Mouse (Mus musculus): ENCODE data around the gene Papss2. TPM values are rescaled to one million over a fixed set of nuclear protein-coding genes. Genes with fewer than 3 reads are reported as not detected.

Gene Papss2
- 2.1 and 3.2 TPM in 2 replicates for polyA plus RNA-seq (2015; fragmentation: Nextera tagmentation; extraction: Ambion mirVana)

DNA sequence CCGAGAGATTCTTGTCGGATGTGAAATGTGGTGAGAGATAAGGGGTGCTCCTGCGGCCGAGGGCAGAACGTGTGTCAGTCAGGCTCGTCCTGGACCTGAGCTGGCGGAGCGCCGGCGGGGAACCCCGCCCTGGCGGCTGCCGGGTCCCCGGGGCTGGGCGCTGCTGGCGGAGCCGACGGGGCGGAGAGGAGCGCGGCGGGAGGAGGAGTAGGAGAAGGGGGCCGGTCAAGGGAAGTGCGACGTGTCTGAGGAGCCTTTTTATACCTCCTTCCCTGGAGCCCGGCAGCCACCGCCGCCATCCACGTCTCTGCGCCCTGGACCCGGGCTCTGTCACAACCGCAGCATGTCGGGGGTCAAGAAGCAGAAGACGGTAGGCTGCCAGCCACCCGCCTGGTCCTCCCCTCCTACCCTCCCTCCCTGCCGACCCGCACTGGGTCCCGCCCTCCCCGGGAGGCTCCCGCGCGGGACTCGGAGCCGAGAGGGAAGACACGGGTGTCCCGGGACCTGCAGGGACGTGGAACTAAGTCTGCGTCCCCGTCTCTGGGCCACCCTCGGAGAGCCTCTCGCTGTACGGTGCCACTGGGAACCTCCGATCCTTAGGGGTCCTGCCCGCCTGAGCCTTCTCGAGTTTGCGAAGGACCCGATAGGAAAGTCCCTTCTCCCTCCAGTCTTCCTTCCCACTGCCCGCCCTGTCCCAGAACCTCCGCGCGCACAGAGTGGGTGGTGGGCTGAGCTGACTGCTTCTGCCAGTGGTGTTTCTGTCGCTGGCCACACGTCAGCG lies at the start of gene Papss2:
Papss2 (plus strand) TSS at position 285 of the 781 bp plus-strand sequence.
- peaks cover 39% of the 10 kb centered on the region for H3K27me3 ChIP-seq
- no peaks in the 10 kb centered on the region for H3K36me3 ChIP-seq
- DNase-seq (peak; percentile 24), ATAC-seq (ENCODE audit: low read depth) (peak; percentile 71)
- WGBS (ENCODE audit: insufficient replicate concordance), result 1% methylated on average over 62 of the region's 64 CpGs
- no peaks in the 10 kb centered on the region for H3K9me3 ChIP-seq (replicated peaks)
- peak within 1 kb of the TSS; percentile 63 for H3K4me3 ChIP-seq (replicated peaks)
- peak within 1 kb of the TSS; percentile 60 for H3K9ac ChIP-seq
- peak within 1 kb of the TSS; percentile 76 for H3K4me2 ChIP-seq
- no peak within 1 kb of the TSS for H3K27ac ChIP-seq
- H3K4me1 ChIP-seq (replicated peaks), result peaks cover 7% of the 10 kb centered on the region; the same call in 1 of the 2 replicates

DNA sequence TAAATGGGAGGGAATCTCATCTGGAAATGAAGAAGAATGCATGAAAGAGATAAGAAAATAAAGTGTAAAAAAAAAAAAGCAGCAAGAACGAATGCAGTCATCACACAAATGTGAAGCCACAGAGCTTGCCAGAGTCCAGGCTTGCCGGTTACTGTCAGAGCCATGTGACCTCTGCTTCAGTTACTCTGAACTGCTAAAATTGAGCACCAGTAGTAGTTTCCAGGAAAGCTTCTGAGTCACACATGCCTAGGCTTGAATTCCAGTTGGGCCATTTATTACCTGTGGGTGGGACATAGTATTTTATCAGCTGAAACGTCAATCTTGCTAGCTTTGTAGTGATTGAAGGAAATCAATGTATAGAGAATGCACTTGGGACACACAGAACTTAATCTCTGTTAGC lies 48.2 kb upstream of the Papss2 start:
- H3K27me3 ChIP-seq, result no peaks in the 10 kb centered on the region
- H3K4me3 ChIP-seq (replicated peaks), result no peak overlapping the region
- no peak overlapping the region for H3K4me2 ChIP-seq
- WGBS (ENCODE audit: insufficient replicate concordance), result 44% methylated on average over 3 of the region's 3 CpGs
- no peaks in the 10 kb centered on the region for H3K9me3 ChIP-seq (replicated peaks)
- no peaks in the 10 kb centered on the region for H3K36me3 ChIP-seq
- 0 out of 2 replicates have a peak, but pooled peaks cover 3% of the 10 kb centered on the region for H3K4me1 ChIP-seq (replicated peaks)
- DNase-seq (no peak), ATAC-seq (ENCODE audit: low read depth) (no peak)
- H3K9ac ChIP-seq, result no peak overlapping the region
- H3K27ac ChIP-seq, result no peak overlapping the region

GRCm38 (mm10) chr19:32548202-32548601 lies 47.4 kb upstream of the Papss2 start:
- no peak overlapping the region for H3K27ac ChIP-seq
- 0 out of 2 replicates have a peak, but pooled peaks cover 3% of the 10 kb centered on the region for H3K4me1 ChIP-seq (replicated peaks)
- H3K9ac ChIP-seq, result no peak overlapping the region
- no peaks in the 10 kb centered on the region for H3K27me3 ChIP-seq
- no peaks in the 10 kb centered on the region for H3K9me3 ChIP-seq (replicated peaks)
- no peaks in the 10 kb centered on the region for H3K36me3 ChIP-seq
- no peak overlapping the region for H3K4me3 ChIP-seq (replicated peaks)
- 78% methylated on average over 15 of the region's 15 CpGs for WGBS (ENCODE audit: insufficient replicate concordance)
- DNase-seq, result no peak
- H3K4me2 ChIP-seq, result no peak overlapping the region
- no peak for ATAC-seq (ENCODE audit: low read depth)

- 66% methylated on average over 5 of the region's 5 CpGs for WGBS (ENCODE audit: insufficient replicate concordance)
- 0 out of 2 replicates have a peak, but pooled peaks cover 3% of the 10 kb centered on the region for H3K4me1 ChIP-seq (replicated peaks)
- H3K9ac ChIP-seq, result no peak overlapping the region
- no peaks in the 10 kb centered on the region for H3K9me3 ChIP-seq (replicated peaks)
- no peak for DNase-seq
- ATAC-seq (ENCODE audit: low read depth), result no peak
- no peak overlapping the region for H3K4me2 ChIP-seq
- no peak overlapping the region for H3K27ac ChIP-seq
- no peaks in the 10 kb centered on the region for H3K27me3 ChIP-seq
- H3K36me3 ChIP-seq, result no peaks in the 10 kb centered on the region
- no peak overlapping the region for H3K4me3 ChIP-seq (replicated peaks)
These were observed 45.1 kb upstream of the Papss2 start for GRCm38 (mm10) chr19:32550446-32550845.

GRCm38 (mm10) chr19:32551442-32551841 lies 44.1 kb upstream of the Papss2 start:
- Histone ChIP-seq H3K27me3 (no peaks in the 10 kb centered on the region), H3K36me3 (no peaks in the 10 kb centered on the region), H3K4me2 (no peak overlapping the region), H3K4me3 (replicated peaks) (no peak overlapping the region), H3K4me1 (replicated peaks) (0 out of 2 replicates have a peak, but pooled peaks cover 3% of the 10 kb centered on the region), H3K27ac (no peak overlapping the region), H3K9ac (no peak overlapping the region), H3K9me3 (replicated peaks) (no peaks in the 10 kb centered on the region)
- ATAC-seq (ENCODE audit: low read depth) (no peak), DNase-seq (no peak)
- WGBS (ENCODE audit: insufficient replicate concordance), result 49% methylated on average over 3 of the region's 3 CpGs

- no peaks in the 10 kb centered on the region for H3K36me3 ChIP-seq
- DNase-seq, result no peak
- no peaks in the 10 kb centered on the region for H3K9me3 ChIP-seq (replicated peaks)
- H3K27me3 ChIP-seq, result no peaks in the 10 kb centered on the region
- 0 out of 2 replicates have a peak, but pooled peaks cover 3% of the 10 kb centered on the region for H3K4me1 ChIP-seq (replicated peaks)
- H3K4me3 ChIP-seq (replicated peaks), result no peak overlapping the region
- ATAC-seq (ENCODE audit: low read depth), result no peak
- H3K9ac ChIP-seq, result no peak overlapping the region
- no peak overlapping the region for H3K27ac ChIP-seq
- no peak overlapping the region for H3K4me2 ChIP-seq
- WGBS (ENCODE audit: insufficient replicate concordance), result 36% methylated on average over 1 of the region's 1 CpGs
These were observed 43.5 kb upstream of the Papss2 start for GRCm38 (mm10) chr19:32552106-32552505.

- ATAC-seq (ENCODE audit: low read depth) (no peak), DNase-seq (no peak)
- no peaks in the 10 kb centered on the region for H3K36me3 ChIP-seq
- 40% methylated on average over 3 of the region's 3 CpGs for WGBS (ENCODE audit: insufficient replicate concordance)
- H3K27me3 ChIP-seq, result no peaks in the 10 kb centered on the region
- no peaks in the 10 kb centered on the region for H3K9me3 ChIP-seq (replicated peaks)
- H3K4me2 ChIP-seq, result no peak overlapping the region
- H3K9ac ChIP-seq, result no peak overlapping the region
- H3K4me1 ChIP-seq (replicated peaks), result 0 out of 2 replicates have a peak, but pooled peaks cover 3% of the 10 kb centered on the region
- no peak overlapping the region for H3K4me3 ChIP-seq (replicated peaks)
- no peak overlapping the region for H3K27ac ChIP-seq
These were observed 42.3 kb upstream of the Papss2 start for GRCm38 (mm10) chr19:32553310-32553709.

DNA sequence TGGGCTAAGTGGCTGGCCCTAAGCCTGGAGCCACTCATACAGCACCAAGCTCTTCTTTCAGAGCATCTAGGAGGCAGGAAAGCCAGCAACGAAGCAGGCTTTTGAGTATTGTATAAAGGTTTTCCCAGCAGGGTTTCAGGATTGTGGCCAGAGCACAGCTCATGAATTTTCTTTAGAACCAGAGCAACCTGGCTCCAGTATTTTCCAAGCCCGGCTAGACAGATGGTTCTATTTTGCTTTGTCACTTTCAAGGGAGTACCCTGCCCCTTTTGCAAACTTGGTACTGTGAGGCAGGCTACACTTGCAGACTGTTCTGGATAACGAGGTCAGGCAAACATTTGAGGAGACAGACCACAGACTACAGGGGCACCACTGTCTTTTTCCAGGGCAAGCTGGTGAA lies 40.3 kb upstream of the Papss2 start:
- H3K9ac ChIP-seq, result no peak overlapping the region
- no peaks in the 10 kb centered on the region for H3K27me3 ChIP-seq
- 0 out of 2 replicates have a peak, but pooled peaks cover 1% of the 10 kb centered on the region for H3K4me1 ChIP-seq (replicated peaks)
- no peaks in the 10 kb centered on the region for H3K9me3 ChIP-seq (replicated peaks)
- no peak for ATAC-seq (ENCODE audit: low read depth)
- H3K36me3 ChIP-seq, result no peaks in the 10 kb centered on the region
- no peak overlapping the region for H3K4me2 ChIP-seq
- WGBS (ENCODE audit: insufficient replicate concordance), result 40% methylated on average over 3 of the region's 3 CpGs
- DNase-seq, result no peak
- H3K27ac ChIP-seq, result no peak overlapping the region
- H3K4me3 ChIP-seq (replicated peaks), result no peak overlapping the region

DNA sequence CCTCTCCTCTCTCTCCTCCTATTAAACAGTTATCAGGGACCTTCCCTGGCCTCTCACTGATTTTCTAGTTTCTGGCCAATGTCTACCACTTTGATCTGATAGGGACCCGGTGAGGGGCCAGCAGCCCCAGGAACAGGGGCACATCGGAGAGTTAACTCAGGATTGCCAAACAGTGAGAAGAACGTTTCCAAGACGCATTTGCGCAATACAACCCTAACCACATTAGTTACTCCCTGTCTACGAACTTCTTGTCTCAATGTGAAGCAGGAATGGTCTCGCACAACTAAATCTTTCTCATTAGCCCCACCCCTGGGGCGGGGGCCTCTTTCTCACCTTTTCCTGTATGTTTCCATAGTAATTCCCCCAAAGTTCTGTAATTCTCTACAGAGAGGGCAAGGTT lies 28.6 kb upstream of the Papss2 start:
- WGBS (ENCODE audit: insufficient replicate concordance), result 31% methylated on average over 8 of the region's 8 CpGs
- Histone ChIP-seq H3K4me1 (replicated peaks) (peaks cover 31% of the 10 kb centered on the region), H3K4me2 (no peak overlapping the region), H3K9me3 (replicated peaks) (no peaks in the 10 kb centered on the region), H3K27ac (no peak overlapping the region), H3K27me3 (no peaks in the 10 kb centered on the region), H3K4me3 (replicated peaks) (no peak overlapping the region), H3K36me3 (no peaks in the 10 kb centered on the region), H3K9ac (no peak overlapping the region)
- ATAC-seq (ENCODE audit: low read depth) (no peak), DNase-seq (no peak)

- no peaks in the 10 kb centered on the region for H3K27me3 ChIP-seq
- no peak overlapping the region for H3K4me2 ChIP-seq
- H3K9me3 ChIP-seq (replicated peaks), result no peaks in the 10 kb centered on the region
- H3K27ac ChIP-seq, result no peak overlapping the region
- H3K4me1 ChIP-seq (replicated peaks), result peaks cover 31% of the 10 kb centered on the region
- DNase-seq, result no peak
- H3K36me3 ChIP-seq, result no peaks in the 10 kb centered on the region
- H3K9ac ChIP-seq, result no peak overlapping the region
- WGBS (ENCODE audit: insufficient replicate concordance), result 58% methylated on average over 5 of the region's 5 CpGs
- ATAC-seq (ENCODE audit: low read depth), result no peak
- H3K4me3 ChIP-seq (replicated peaks), result no peak overlapping the region
These were observed 28.1 kb upstream of the Papss2 start for GRCm38 (mm10) chr19:32567447-32567846.

DNA sequence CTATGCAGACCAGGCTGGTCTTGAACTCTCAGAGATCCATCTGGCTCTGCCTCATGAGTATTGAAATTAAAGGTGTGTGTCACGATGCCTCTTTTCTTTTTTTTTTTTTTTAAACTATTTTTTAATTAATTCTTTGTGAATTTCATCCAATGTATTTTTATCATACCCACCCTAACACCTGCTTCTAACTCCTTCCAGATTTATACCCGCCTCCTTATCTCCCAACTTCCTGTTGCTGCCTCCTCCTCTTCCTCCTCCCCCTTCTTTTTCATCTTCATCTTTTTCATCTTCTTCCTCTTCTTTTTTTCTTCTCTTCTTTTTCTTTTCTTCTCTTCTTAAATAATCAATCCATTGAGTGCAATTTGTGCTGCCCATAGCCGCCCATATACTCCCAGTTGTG lies 27.1 kb upstream of the Papss2 start:
- no peaks in the 10 kb centered on the region for H3K27me3 ChIP-seq

More for the DNA sequence above, 27.1 kb upstream of the Papss2 start:
- ATAC-seq (ENCODE audit: low read depth) (no peak), DNase-seq (no peak)
- Histone ChIP-seq H3K4me3 (replicated peaks) (no peak overlapping the region), H3K4me2 (no peak overlapping the region), H3K9ac (no peak overlapping the region), H3K36me3 (no peaks in the 10 kb centered on the region), H3K27ac (no peak overlapping the region), H3K4me1 (replicated peaks) (peaks cover 35% of the 10 kb centered on the region), H3K9me3 (replicated peaks) (no peaks in the 10 kb centered on the region)
- 57% methylated on average over 3 of the region's 3 CpGs for WGBS (ENCODE audit: insufficient replicate concordance)
